Mouse (Mus musculus) heart, postnatal 0 days (tissue): ENCODE measurements around the gene Igsf3. TPM values are rescaled to one million over a fixed set of nuclear protein-coding genes. Genes with fewer than 3 reads are reported as not detected.

Source experiments
- ATAC-seq: fragments of 200-750 bp; cut with Nextera tagmentation; 2 replicates; pipeline ENCODE4 v1.8.0; 2017; ENCODE audit warnings: low read depth, moderate number of reproducible peaks, moderate library complexity; ENCODE audit not compliant: insufficient read depth
- DNase-seq: peaks from one replicate; pipeline ENCODE4 v3.0.0-alpha.2; 2016; ENCODE audit warnings: low spot score
- H3K27ac ChIP-seq: fragments of 300-500 bp; sonication (generic); 2 replicates; pipeline ENCODE4 v1.5.1; 2014; ENCODE audit warnings: low read depth, mild to moderate bottlenecking
- H3K27me3 ChIP-seq: fragments of 300-500 bp; sonication (generic); 2 replicates; pipeline ENCODE4 v1.6.1; 2014; ENCODE audit warnings: low read length, mixed read lengths; ENCODE audit not compliant: control insufficient read depth, insufficient read depth
- H3K36me3 ChIP-seq: fragments of 300-500 bp; sonication (generic); replicated peaks from 2 replicates; pipeline ENCODE4 v1.6.1; 2014; ENCODE audit warnings: low read length, mixed read lengths; ENCODE audit not compliant: control insufficient read depth, insufficient read depth
- H3K4me1 ChIP-seq: fragments of 300-500 bp; sonication (generic); 2 replicates; pipeline ENCODE4 v1.6.1; 2014; ENCODE audit warnings: antibody characterized with exemption; ENCODE audit not compliant: control insufficient read depth, insufficient read depth
- H3K4me2 ChIP-seq: fragments of 300-500 bp; sonication (generic); 2 replicates; pipeline ENCODE4 v1.6.1; 2014; ENCODE audit warnings: low read depth, mild to moderate bottlenecking, low read length, moderate library complexity
- H3K4me3 ChIP-seq: fragments of 300-500 bp; sonication (generic); 2 replicates; pipeline ENCODE4 v1.5.1; 2014; ENCODE audit warnings: low read depth, low read length
- H3K9ac ChIP-seq: fragments of 300-500 bp; sonication (generic); replicated peaks from 2 replicates; pipeline ENCODE4 v1.6.1; 2014; ENCODE audit warnings: low read depth, low read length, mixed read lengths
- H3K9me3 ChIP-seq: fragments of 300-500 bp; sonication (generic); replicated peaks from 2 replicates; pipeline ENCODE4 v1.6.1; 2016; ENCODE audit warnings: low read length; ENCODE audit not compliant: control insufficient read depth
- CTCF ChIP-seq: IDR thresholded peaks from 2 replicates; pipeline ENCODE4 v1.5.1; 2016; ENCODE audit warnings: antibody characterized with exemption, control low read depth, low read depth
- EP300 ChIP-seq: IDR thresholded peaks from 2 replicates; pipeline ENCODE4 v1.6.1; 2016; ENCODE audit warnings: antibody characterized with exemption, low read depth
- WGBS: fragments of 180-500 bp; shearing (Covaris S2); extraction: QIAGEN DNeasy Blood & Tissue Kit; methylation state at CpG from one replicate; pipeline ENCODE4 v1.1.7; 2014; 5-methylcytosine and 5-hydroxymethylcytosine counted together
- polyA plus RNA-seq: library from polyadenylated mRNA; unstranded; fragments of >200 nt; fragmentation: Nextera tagmentation; extraction: Ambion mirVana; gene quantifications from 2 replicates; pipeline ENCODE4 v1.2.1, GENCODE M21; 2015
- total RNA-seq: library from RNA; depleted of rRNA; stranded (reverse); fragments of >200 nt; gene quantifications from 2 replicates; pipeline ENCODE4 v1.2.3, GENCODE M21; 2014; ENCODE audit warnings: low replicate concordance

The Igsf3 gene
- total and polyA plus RNA-seq, 2 experiments from 2014 or later: 18.0 to 23.9 TPM

DNA sequence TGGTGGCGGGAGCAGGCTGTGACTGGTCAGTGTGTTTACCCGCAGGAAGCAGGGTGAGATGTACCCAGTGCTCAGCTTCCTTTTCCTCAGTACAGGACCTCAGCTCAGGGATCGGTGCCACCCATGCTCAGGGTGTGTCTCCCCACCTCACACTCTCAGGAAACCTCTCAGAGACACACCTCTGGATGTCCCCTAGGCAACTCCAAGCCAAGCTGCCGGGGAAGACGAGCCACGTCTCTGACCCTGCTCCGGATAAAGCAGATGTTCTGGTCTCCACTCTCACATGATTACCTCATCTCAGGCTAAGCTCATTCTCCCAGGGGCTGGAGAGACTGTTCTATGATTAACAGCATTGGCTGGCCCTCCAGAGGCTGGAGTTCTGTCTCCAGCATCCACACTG, 13.3 kb upstream of the Igsf3 start:
- no peaks in the 10 kb centered on the region for H3K9me3 ChIP-seq
- H3K36me3 ChIP-seq: no peaks in the 10 kb centered on the region
- TF ChIP-seq CTCF: no peak
- TF ChIP-seq EP300: no peak
- H3K9ac ChIP-seq: no peak overlapping the region
- WGBS: 65% methylated on average over 7 of the region's 7 CpGs
- no peak overlapping the region for H3K27ac ChIP-seq
- ATAC-seq: no peak
- H3K4me1 ChIP-seq: 0 out of 2 replicates have a peak, but pooled peaks cover 4% of the 10 kb centered on the region
- H3K4me3 ChIP-seq: no peak overlapping the region
- no peak for DNase-seq
- no peaks in the 10 kb centered on the region for H3K27me3 ChIP-seq
- no peak overlapping the region for H3K4me2 ChIP-seq

DNA sequence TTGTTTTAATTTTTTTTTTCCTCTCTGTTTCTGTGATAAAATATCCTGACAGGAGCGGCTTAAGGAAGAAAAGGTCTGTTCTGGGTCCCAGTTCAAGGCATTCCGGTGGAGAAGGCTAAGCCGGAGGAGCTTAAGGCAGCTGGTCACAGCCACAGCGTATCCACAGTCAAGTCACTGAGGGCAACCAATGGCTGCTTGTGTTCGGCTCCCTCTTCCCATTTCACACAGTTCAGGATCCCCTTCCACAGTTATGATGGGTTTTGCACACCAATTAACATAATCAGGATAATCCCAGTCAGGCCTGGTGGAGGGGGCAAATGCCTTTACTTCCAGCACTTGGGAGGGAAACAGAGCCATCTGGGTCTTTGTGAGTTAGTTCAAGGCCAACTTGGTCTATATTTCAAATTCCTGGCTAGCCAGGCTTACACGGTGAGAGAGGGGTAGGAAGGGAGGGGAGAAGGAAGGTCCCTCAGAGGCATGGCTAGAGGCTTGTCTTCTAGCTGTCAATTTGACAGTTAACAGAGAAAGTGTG, 11.7 kb upstream of the Igsf3 start:
- 79% methylated on average over 6 of the region's 6 CpGs for WGBS

DNA sequence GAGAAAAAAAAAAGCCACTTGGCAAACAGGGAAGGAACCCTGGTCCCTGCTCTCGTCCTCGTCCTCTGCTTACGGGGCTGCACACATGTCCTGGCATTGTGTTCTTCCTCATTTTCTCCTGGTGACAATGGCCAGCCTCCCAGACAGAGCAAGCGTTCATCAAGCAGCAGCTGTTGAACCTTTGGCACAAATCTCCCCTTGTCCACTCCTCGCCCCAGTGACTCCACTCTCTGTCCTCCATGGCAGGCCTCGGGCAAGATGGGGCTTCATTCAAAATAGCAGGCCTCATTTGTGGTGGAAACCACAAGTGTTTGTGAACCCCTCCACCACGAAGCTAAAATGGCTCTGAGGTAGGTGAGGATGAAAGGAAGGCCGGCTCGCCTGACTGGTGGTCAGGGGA, 11.0 kb upstream of the Igsf3 start:
- DNase-seq (no peak), ATAC-seq (no peak)
- Histone ChIP-seq H3K36me3 (no peaks in the 10 kb centered on the region), H3K4me1 (peaks cover 14% of the 10 kb centered on the region), H3K4me3 (no peak overlapping the region), H3K4me2 (no peak overlapping the region), H3K9me3 (no peaks in the 10 kb centered on the region), H3K27ac (no peak overlapping the region), H3K9ac (no peak overlapping the region), H3K27me3 (no peaks in the 10 kb centered on the region)
- WGBS: 76% methylated on average over 9 of the region's 9 CpGs
- TF ChIP-seq EP300 (no peak), CTCF (no peak)

More for the DNA sequence above, 11.7 kb upstream of the Igsf3 start:
- no peaks in the 10 kb centered on the region for H3K9me3 ChIP-seq
- H3K4me3 ChIP-seq: no peak overlapping the region
- no peaks in the 10 kb centered on the region for H3K27me3 ChIP-seq
- DNase-seq (no peak), ATAC-seq (no peak)
- H3K4me2 ChIP-seq: no peak overlapping the region
- no peaks in the 10 kb centered on the region for H3K36me3 ChIP-seq
- no peak overlapping the region for H3K9ac ChIP-seq
- H3K27ac ChIP-seq: no peak overlapping the region
- no peak for TF ChIP-seq EP300
- no peak for TF ChIP-seq CTCF
- peaks cover 14% of the 10 kb centered on the region for H3K4me1 ChIP-seq

DNA sequence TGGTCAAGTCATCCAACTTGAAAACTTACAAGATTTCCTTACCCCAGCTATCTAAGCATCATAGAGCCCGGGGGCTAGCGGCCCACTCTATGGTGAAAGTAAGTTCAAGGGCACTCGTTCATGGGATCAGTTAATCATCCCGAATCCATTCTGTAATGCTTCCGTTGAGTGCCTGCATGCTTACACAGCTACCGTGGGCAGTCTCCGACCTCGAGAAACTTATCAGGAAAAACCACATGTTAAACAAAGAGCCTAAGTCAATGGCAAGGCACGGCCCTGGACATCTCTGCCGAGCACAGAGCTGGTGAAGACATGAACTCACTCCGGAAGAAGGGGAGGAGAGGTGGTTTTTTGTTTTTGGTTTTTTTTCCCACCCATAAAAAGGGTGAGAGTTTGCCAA, 9.5 kb upstream of the Igsf3 start:
- TF ChIP-seq CTCF: no peak
- no peak for TF ChIP-seq EP300
- H3K4me1 ChIP-seq: peaks cover 14% of the 10 kb centered on the region
- H3K27me3 ChIP-seq: no peaks in the 10 kb centered on the region
- no peak for DNase-seq
- ATAC-seq: no peak
- H3K27ac ChIP-seq: no peak overlapping the region
- H3K36me3 ChIP-seq: no peaks in the 10 kb centered on the region
- no peaks in the 10 kb centered on the region for H3K9me3 ChIP-seq
- H3K9ac ChIP-seq: no peak overlapping the region
- no peak overlapping the region for H3K4me2 ChIP-seq
- 35% methylated on average over 11 of the region's 11 CpGs for WGBS
- H3K4me3 ChIP-seq: no peak overlapping the region

DNA sequence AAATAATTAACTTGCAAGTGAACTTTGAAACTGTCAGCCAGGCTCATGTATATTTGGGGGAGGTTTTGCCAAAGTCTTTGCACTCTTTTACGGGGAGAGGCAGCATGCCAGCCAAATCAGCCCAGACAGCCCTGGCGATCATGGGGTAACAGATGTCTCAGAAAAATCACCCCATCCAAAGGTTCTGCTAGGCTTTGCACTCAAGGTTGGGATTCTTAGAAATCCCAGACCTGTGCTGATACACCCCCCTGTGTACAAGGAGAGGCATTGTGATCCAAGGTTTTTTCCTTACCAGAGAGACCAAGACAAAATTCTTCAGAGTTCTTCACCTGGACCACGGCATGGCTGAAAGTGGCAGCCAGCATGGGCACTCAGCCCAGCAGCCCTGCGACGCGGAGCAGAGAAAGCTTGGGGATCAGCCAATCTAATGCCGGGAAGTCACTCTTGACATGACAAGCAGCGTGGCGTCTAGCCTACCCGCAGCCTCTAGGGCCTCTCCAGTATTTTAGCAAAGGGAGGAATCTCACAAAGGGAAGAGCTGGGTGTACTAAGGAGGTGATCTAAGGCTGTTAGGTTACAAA, 7.5 kb upstream of the Igsf3 start:
- TF ChIP-seq EP300: no peak
- no peak for TF ChIP-seq CTCF
- Histone ChIP-seq H3K27me3 (no peaks in the 10 kb centered on the region), H3K27ac (no peak overlapping the region), H3K4me1 (peaks cover 11% of the 10 kb centered on the region), H3K9ac (no peak overlapping the region), H3K4me3 (0 out of 2 replicates have a peak overlapping the region, but pooled peaks have one; percentile 4), H3K36me3 (no peaks in the 10 kb centered on the region), H3K4me2 (peak overlapping the region; percentile 28), H3K9me3 (no peaks in the 10 kb centered on the region)
- 20% methylated on average over 10 of the region's 10 CpGs for WGBS
- ATAC-seq: no peak
- DNase-seq: no peak
